In the genomic region with DNA sequence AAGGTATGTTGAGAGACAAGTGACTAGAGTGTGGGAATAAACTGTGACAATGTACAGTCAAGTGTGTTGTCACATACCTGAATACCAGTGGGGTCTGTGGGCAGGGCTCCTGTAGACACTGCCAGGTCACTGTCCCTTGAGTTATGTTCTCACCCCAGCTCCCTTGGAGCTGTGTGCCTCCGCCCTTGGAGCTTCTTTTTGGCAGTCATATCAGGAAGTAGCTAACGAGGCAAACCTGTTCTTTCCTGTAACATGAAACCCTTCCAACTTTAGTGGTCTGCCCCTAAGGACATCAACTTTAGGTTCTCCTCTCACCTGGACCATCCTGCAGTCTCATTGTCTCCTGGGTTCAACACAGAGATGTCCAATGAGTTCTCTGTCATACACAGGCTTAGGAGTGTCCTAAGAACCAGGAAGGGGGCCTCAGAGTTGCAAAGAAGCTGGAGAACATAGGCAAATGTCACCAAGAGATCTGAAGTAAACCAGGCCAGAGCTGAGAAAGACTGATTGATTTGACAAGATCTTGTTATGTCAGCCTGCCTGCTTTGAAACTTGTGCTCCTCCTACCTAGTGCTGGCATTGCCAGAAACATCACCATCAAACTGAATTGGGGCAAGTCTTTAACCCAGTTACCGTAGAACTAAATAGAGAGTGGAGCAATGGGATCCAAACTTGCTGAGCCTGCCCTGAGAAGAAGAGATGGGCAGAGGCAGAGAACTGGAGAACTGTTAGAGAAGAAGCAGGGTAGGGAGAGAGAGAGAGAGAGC, we compare ENCODE assay signal across 21 mouse cellular contexts. TPM values are rescaled to one million over a fixed set of nuclear protein-coding genes. Genes with fewer than 3 reads are reported as not detected.
"Had no signal": no experiment of that assay in that cellular context is flagged by ENCODE, and none has a peak within 500 bp of the region (broad histone marks: within the 10 kb centered on the region; RNA-seq: fewer than 3 reads in every experiment).

No protein-coding gene starts in this region.

- H3K4me3 ChIP-seq: liver, embryonic 15.5 days; lung, embryonic 15.5 days; midbrain, embryonic 12.5 days; myocyte; neural tube, embryonic 13.5 days; neural tube, embryonic 15.5 days; stomach, embryonic 15.5 days had no signal

- ATAC-seq: liver, postnatal 0 days; lung, postnatal 0 days; midbrain, embryonic 16.5 days had no signal

- H3K9me3 ChIP-seq: liver, embryonic 15.5 days; lung, embryonic 15.5 days; midbrain, embryonic 12.5 days; neural tube, embryonic 13.5 days; neural tube, embryonic 15.5 days; stomach, embryonic 15.5 days had no signal

- DNase-seq: liver, postnatal 0 days; lung, adult 2 months; lung, postnatal 14 days; lung, postnatal 36 days; midbrain, embryonic 14.5 days; right cerebral cortex, postnatal 14 days; thymus, adult 2 months; thymus, postnatal 25 days; thymus, postnatal 4 days had no signal

- H3K27ac ChIP-seq: liver, embryonic 15.5 days; lung, embryonic 15.5 days; macrophage; midbrain, embryonic 12.5 days; neural tube, embryonic 13.5 days; neural tube, embryonic 15.5 days; stomach, embryonic 15.5 days; stomach, postnatal 0 days had no signal

- H3K4me2 ChIP-seq: liver, embryonic 15.5 days; lung, embryonic 15.5 days; midbrain, embryonic 12.5 days; neural tube, embryonic 13.5 days; neural tube, embryonic 15.5 days; stomach, embryonic 15.5 days had no signal

- H3K27me3 ChIP-seq: liver, embryonic 15.5 days; lung, embryonic 15.5 days; stomach, embryonic 15.5 days had no signal

- H3K36me3 ChIP-seq: liver, embryonic 15.5 days; lung, embryonic 15.5 days; midbrain, embryonic 12.5 days; neural tube, embryonic 13.5 days; neural tube, embryonic 15.5 days; stomach, embryonic 15.5 days had no signal

- H3K9ac ChIP-seq: liver, embryonic 15.5 days; liver, postnatal 0 days; lung, embryonic 15.5 days; midbrain, embryonic 12.5 days; neural tube, embryonic 13.5 days; neural tube, embryonic 15.5 days; stomach, embryonic 15.5 days had no signal

RNA-seq across cellular contexts. Expression of a gene that starts 54.8 kb away (rescaled TPM):
- total RNA-seq: megakaryocyte progenitor cell, adult 5-6 weeks had no signal
- polyA plus RNA-seq: macrophage had no signal
